Mouse (Mus musculus) lung, postnatal 25 days (tissue): ENCODE measurements around the gene Dclk1.
"Not testable (repeated sequence)": the region's sequence is repeated elsewhere in the genome, so short reads cannot be mapped to it uniquely, and the experiment has no call there.

ENCODE experiments used
- DNase-seq: peaks from one replicate; pipeline ENCODE4 v3.0.0; 2022; ENCODE audit warnings: low spot score

Gene Dclk1

DNA sequence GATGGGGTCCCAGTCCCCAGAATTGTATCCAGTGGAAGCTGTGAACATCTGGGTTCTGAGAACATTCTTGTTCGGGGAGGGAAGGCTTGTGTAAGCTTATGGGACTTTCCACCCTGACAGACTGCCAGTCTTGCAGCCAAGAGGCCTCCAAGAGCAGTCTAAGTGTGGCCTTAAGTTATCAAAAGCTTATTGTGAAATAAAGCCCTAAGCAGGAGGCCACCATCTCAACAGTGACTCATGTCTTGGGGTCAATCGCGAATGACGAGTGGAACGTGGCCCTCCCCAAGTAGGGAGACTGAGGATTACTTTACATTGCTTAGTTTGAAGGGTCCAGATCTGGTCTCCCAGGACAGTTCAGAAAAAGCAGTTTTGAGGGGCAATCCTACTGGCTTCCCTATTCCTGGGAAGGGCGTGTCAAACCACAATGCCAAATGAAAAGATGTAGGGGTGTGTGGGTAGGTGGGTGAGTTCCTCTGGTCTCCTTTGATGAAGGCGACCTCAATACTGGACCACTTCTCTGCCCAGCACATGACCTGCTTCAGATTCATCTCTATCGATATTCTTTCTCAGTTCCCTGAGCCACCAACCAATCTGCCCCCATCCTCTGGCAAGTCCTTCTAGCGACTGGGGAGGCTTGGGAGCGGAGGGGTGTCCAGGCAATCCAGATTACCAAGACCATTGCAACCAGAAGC, at the start of gene Dclk1:
Gene Dclk1 (plus strand): TSS at position 635 of the 692 bp plus-strand sequence.
- peak; percentile 78 for DNase-seq

DNA sequence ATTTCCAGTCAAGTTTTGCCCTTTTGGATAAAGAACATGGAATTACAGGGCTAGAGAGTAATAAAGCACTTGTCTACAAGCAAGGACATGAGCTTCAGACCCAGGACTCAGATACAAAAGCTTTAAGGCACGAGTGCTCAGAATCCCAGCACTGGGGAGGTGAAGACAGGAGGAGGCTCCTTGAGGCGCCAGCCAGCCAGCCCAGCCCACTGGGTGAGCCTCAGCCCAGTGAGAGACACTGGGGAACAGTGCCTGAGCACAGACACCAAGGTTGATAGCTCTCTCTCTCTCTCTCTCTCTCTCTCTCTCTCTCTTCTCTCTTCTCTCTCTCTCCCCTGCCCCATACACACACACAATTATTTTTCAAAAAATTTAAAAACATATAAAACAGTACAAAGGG, 48.8 kb upstream of the Dclk1 start:
- no peak for DNase-seq

DNA sequence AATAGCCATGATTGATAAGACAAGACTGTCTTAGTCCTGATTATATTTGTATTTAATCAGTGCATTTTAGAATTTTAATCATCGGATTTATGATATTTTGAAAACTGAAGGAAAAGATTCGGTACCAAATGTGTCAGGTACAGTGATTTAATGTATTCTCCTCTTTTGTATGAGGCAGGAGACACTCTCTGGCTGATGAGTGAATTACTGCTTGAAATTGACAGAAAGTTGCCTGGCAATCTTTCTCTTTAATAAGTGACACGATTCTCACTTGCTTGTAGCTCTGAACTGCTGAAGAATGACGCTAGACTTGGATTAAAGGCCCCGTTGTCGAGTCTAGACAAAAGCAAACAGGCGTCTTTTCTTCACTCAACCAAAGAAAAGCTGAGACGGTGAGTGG, 47.4 kb upstream of the Dclk1 start:
- DNase-seq: no peak

DNA sequence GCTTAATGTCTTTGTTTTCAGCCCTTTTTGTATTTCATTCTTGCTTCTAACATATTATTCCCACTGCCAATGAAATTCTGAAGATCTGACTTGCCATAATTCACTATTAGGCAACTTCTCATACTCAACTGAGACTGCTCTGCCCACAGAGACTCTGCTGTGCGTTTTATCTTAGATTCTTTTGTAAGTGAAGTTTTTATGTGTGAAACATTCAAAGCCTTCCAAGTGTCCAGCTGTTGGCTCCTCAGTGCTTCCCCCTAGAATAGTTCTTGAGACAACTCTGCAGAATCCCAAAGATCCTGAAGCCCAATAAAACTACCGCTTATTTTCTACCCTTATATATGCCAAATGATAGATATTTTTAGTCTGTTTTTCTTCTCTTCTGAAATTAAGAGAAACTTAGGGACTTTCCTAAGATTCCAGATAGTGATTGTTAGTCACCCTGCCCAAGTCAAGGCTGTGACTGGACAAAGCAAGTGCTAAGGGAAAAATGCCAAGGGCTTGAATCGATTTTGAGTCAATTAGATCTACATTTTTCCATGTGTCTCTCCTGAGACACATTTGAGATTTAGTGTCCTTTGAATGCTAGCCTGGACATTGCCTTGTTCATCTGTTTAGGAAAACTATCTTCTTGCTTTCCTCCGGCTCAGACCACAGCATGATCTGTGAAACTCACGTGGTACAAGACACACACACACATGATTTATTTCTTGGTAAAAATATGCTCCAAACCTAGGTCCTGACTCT, 46.4 kb upstream of the Dclk1 start:
- DNase-seq: peak; percentile 9

DNA sequence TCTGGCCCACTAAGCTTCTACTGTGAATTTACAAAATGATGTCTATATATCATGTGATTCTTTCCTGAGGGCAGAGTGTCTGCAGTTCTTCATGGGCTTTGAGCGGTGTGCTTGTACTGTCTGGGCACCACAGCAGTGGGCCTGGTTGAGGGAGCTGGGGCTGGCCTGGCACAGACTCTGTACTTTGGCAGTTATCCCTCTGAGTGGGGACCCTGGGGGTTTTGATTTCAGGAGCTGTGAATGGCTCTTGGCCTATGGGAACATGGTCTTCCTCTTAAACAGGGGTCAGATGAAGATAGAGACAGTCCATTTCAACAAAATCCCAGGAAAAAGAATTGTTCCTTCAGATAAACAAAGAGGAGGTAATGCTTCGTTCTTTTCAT, 45.8 kb upstream of the Dclk1 start:
- DNase-seq: no peak

DNA sequence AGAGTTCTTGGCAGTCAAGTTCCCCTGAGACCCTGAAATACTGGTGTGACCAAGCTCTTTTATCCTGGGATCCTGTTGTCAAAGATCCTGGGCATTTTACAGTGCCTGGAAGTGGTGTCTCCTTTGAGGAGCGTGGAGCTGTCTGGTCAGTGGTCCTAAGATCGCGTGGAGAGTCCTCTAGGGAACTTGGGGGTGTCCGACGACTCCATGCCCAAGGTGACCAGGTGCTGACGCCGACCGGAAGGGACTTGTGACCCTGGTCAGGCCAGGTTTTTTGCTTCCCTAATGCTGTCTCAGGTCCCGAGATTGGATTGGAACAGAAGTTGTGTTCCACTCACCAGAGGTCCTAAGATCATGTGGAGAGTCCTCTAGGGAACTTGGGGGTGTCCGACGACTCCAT, 38.5 kb upstream of the Dclk1 start:
- DNase-seq: not testable (repeated sequence)

DNA sequence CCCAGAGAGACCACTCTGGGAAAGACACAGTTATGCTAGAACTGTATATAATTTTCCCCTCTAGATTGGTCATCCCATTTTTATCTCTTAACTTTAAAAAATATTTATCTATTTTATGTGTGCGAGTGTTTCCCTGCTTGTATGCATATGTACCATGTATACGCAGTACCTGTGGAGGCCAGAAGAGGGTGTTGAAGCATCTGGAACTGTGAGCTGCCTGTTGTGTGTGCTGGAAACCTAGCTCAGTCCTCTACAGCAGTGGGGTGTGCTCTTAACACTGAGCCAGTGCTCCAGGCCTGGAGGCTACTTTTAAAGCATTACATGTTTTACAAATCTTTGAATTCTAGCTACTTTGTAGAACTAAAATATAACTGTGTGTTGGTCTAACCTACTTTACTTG, 35.8 kb upstream of the Dclk1 start:
- DNase-seq: no peak

DNA sequence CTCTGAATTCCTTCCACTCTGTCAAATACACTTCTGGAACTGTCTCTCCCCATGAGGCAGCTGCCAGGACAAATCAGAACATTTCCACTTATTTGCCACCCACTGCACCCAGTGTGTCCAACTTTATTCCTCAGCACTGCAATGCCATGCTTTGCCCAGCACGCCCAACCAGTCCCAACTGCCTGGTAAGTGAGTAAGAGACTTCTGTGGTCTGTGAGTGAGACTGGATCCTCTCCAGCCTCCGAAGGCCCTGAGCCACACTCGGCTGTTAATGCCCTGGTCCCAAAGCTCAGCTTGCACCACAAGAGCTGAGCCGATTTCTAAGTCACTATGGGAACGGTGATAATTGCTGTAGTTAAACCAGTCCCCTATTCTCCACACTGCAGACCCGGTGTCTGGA, 34.5 kb upstream of the Dclk1 start:
- no peak for DNase-seq

DNA sequence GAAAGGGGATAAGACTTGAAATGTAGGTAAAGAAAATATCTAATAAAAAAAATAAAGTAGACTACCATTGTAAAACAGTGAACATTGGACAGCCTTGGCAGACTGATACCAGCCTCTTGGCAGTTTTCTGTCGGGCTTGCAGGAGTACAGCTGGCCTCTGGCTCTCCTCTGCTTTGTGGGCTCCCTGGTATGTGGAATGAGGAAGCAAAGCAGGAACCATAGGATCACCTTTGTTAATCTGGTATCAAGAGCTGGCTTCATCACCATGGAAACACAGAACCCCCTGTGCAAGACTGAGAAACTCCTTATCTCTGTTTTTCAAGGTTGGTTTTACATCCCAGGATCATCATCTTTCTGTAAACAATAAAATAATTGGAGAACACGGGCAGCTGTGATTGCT, 29.9 kb upstream of the Dclk1 start:
- peak; percentile 21 for DNase-seq

DNA sequence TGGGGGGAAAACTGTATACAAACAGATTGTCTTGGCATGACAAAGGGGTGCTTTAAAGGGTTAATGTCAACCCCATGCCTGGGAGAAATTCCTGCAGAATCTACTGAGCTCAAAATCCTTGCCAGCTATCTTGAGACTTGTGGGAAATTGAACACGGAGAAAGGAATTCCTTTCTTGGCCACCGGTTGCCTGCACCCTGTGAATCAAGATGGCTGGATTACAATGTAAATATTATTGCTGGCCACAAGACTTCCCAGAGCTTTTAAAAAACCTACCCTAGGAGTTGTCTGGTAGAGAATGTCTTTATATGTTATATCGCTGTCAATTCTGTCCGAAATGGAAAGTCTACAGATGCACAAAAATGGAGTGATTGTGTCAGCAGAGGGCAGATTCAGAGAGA, 28.4 kb upstream of the Dclk1 start:
- DNase-seq: no peak

DNA sequence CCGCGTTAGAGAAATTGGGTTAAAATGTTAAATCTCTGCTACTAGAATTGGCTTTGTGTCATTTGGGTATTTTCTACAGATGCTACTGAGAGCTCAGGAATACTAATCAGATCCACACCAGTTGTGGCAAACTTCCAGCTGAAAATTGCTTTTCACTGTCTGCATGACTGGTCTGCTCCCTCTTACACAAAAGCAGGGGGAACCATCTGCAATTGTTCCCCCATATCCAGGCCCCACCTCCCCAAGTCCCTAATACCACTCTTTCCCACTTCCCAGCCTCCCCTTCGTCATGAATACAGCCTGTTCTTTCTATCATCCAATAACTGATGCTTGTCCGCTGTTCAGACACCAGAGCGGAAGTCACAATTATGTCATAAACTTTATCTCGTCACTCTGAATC, 27.8 kb upstream of the Dclk1 start:
- DNase-seq: no peak

DNA sequence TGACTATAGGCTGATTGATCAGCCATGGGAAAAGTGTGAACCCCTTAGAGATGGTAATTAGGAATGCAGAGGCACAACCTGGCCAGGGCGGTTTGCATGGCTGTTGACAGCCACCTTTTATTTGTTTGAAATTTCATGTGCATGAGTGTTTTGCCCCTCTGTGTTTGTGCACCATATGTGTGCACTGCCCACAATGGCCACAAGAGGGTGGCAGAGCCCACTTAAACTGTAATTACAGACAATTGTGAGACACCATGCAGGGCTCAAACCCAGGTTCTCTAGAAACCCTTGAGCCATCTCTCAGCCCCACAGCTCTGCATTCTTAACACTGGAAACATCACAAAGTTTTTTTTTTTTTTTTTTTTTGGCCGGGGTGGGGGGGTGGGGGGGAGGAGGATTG, 19.7 kb upstream of the Dclk1 start:
- no peak for DNase-seq

DNA sequence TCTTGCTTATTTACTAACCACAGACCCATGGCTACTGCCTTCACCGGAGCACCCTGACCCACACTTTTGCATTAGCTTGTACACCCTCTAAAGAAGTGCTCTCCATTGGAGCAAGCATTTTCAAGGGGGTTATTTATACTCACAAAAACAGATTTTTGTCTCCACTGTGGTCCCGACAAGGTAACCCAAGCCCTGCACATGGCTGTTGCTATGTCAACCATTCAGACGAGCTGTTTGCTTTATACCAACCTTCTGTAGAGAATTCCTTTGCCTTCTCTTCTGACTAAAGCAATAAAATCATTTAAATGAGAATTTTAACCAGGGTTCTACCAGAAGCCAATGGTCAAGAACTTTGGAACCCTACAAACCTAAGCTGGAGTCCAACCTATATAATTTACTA, 18.3 kb upstream of the Dclk1 start:
- no peak for DNase-seq

DNA sequence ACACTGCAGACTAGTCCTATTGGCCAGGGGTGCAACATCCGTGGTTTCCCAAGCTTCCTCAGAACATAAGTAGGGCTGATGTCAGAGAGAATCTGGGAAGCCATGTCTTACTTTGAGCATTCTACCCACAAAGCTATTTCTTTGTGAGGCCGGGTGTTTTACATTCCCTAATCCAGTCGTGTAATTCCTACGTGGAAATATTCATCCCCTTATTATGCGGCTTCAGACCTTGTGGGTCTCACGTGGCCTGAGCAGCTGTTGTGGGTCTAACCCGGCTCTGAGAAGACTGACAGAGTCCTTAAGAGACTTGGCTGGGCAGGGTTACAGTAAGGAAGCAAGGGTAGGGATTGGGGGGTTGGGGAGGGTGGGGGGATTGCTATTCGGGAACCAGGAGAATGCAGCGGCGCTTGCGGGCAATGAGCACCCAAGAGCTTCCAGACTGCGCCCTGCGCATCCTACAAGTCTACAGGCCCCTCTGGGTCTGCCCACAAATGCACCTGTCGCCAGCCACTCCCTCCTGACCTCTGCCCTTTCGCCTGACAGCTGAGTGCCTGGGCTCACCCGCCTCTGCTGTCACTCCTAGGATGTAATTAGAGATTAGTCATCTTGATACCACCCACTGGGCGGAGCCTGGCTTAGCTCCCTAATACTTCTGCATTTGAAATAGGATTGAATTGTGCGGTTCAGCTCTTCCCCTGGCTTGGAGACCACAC, 15.5 kb upstream of the Dclk1 start:
- peak; percentile 12 for DNase-seq

DNA sequence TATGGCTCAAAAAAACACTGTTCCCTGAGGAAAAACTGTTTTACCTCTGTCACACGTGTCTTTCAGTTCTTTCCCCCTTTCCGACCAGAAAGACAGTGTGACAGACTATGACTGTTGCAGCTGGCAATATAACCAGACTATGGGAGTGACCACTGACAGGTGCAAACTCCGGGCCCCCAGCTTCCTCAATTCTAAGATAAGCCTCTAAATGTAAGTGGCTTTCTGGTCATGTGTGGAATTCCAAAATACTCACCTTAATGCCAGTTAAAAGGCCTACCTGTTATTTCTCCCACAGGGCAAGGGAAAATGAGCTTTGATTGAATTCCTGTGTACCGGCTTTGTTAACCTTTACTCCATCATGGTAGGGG, 15.0 kb upstream of the Dclk1 start:
- DNase-seq: no peak

DNA sequence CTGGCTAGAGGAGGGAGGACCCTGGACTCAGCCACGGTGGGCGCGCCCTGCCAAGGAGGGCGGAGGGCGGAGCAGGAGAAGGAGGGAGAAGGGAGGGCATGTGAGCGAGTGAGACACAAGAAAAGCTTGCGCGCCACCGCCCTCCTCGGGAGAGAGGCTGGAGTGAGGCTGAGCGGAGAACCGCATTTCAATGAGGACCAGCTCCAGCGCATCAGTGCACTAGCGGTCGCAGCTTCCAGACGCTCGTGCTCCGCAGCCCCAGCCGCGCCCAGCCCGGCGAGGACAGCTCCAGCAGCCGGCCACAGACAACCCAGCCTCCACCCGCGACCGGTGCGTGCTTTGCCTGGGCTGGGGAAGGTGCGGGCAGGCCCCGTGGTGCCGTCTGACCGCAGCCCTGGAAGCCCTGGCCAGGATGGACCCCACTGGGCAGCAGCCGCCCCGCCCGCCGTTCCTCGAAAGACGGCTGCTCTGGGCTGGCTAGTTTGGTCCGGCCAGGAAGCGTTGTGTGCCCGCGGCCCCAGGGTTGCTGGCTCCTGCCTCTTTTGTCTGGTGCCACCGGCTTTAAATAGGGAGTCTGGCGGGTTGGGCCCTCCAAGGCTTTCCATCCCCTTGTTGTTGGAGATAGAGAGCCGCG, 375 bp downstream of the Dclk1 start:
- peak; percentile 57 for DNase-seq

DNA sequence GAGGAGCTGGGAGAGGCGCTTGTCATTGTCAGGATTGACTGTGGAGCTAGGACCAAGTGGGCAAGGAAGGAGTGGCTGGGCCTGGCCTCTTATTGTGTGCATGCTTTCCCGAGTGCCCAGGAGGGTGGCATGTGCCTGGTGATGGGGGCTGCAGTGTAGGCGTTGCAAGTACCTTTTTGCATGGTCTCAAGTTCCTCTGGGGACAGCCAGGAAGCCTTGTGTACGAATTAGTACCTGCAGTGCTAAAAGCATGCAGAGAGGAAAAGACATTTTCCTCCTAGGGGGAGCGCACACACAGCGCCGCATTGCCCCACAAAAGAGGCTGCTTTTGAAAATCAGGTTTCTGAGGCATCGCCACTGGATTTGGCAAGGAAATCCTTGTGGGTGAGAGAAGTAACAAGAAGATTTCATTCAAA, 900 bp downstream of the Dclk1 start:
- no peak for DNase-seq

DNA sequence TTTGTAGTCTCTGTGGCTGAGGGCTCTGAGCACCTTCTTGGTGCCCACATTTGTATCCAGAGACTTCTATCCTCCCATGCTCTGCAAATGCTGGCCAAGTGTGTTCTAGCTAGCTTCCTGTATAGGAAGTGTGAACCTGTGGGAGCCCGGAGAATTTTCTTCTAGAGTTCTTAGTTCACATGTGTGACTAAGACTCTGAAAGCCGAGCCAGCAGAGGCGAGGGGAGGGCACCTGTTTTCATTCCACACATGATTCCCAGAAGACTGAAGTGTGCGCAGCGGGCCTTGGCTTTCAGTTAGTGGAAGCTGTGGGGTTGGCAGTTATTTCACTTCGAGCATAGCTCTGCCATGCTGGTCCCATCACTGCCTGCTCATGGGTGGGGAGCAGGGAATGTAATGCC, 1.9 kb downstream of the Dclk1 start:
- DNase-seq: no peak

DNA sequence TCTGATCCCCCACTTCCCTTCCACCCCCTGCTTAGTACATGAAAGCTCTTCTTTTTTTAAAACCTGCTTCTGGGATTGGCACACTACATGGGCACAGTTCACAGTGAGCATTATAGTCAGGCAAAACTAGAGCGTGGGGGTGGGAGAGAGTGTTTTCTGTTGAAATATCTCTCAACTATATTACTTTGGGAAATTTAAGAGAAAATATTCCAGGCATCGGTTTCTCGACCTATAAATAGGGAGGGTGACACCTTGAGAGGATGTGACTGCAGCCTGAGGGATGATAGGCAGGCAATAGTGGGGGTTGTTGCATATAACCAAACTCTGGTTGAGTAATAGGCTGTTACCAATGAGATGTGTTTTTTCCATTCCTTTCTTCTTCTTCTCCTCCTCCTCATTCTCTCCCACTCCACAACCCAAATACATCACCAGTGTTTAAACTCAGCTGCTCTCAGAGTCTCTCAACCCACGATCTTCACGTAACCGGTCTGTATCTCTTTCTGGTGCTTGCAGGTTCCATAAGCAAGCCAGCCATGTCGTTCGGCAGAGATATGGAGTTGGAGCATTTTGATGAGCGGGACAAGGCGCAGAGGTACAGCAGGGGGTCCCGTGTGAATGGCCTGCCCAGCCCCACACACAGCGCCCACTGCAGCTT, 4.6 kb downstream of the Dclk1 start:
- DNase-seq: no peak

DNA sequence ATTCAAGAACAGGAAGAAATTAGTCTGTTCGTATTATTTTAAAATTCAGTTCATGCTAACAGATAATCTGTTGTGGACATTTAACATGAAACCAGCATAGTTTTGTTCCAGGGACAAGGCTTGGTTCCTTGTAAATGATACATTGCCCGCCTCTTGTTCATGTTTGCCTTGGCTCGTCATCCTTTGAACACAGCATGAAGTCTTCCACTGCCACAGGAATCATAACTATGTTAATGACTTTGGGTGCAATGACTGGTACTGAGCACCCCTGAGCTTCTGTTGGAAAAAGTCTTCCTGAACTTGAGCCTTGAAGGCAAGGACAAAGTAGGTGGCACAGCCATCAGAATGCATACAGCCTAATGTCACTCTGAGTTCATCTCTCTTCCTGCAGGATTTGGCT, 5.9 kb downstream of the Dclk1 start:
- DNase-seq: no peak

DNA sequence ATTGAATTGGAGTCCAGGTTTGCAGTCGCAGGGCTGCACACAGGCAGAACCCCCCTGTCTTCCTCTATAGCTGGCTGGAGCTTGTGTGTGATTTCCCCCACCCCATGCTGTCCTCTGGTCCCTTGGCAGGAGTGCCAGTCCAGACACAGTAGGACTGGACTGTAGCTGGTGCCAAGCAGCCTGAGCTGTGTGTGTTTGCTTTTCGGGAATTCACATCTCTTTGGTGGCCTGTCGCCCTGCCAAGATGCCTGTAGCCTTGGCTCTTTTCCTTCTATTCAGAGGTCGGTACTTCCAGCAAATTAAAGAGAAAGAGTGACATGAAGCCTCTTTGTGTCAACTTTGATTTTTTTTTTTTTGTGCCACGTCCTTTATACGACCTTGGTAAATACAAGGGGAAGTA, 6.3 kb downstream of the Dclk1 start:
- peak; percentile 30 for DNase-seq

DNA sequence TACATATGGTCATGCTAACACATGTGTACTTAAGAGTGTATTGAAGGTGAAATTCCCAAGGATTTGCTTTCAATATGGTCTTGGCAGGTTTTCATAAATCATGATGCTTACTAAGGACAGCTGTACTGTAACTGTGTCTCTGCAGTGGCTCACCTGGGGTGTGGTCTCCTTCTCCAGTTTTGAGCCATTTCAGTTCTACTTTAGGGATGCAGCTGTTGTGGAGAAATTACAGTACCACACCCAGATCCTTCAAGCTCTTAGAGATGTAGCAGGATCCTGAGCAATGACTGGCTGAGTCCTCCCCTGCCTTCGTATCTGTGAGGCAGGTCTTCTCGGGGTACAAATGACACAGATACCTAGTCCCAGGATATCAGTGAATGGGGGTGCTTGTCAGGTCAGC, 8.5 kb downstream of the Dclk1 start:
- DNase-seq: no peak
